Mouse (Mus musculus): ENCODE results near the gene Ccr4. TPM values are rescaled to one million over a fixed set of nuclear protein-coding genes. Genes with fewer than 3 reads are reported as not detected.

Gene Ccr4
- under 1 TPM in 1 of 26 experiments, not detected in 25; 0.37 TPM for total RNA-seq (2018; cell fraction: chromatin; rRNA removed)
- not detected for total RNA-seq (2018; cell fraction: cytosol; rRNA removed)
- not detected for total RNA-seq (2018; cell fraction: nucleus; rRNA removed)
- polyA plus RNA-seq (2018) = not detected in 3 replicates

GRCm38 (mm10) chr9:114504816-114505215 is at the start of gene Ccr4:
Gene Ccr4, minus strand, starts transcription at chr9:114504916.
- Histone ChIP-seq H3K4me3 (ENCODE audit: inconsistent target) (no peak within 1 kb of the TSS), H3K79me2 (ENCODE audit: inconsistent target) (no peaks in the 10 kb centered on the region), H3K27ac (no peak within 1 kb of the TSS), H3K36me3 (ENCODE audit: inconsistent target) (no peaks in the 10 kb centered on the region)
- WGBS (ENCODE audit: missing documents) = 92% methylated on average over 9 of the region's 9 CpGs

DNA sequence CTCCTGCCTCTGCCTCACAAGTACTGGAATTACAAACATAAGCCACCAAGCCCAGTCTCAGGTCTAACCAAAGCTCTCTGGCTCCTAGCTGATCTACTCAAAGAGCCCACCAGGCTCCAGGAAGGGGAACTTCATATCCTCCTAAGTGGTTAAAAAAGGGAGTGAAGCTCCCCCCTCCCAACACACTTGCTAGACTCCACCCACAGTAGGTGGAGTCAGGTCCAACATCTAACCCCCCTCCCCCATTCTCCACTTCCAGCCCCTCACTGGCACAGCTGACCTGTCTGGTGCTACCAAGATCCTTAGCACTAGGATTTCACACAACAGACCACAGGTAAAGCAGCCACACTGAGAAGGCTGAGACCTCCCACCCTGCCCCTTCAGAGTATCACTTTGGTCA is 49.1 kb upstream of the Ccr4 start:
- Histone ChIP-seq H3K27ac (no peak overlapping the region), H3K36me3 (ENCODE audit: inconsistent target) (no peaks in the 10 kb centered on the region), H3K79me2 (ENCODE audit: inconsistent target) (no peaks in the 10 kb centered on the region), H3K4me3 (ENCODE audit: inconsistent target) (no peak overlapping the region)

DNA sequence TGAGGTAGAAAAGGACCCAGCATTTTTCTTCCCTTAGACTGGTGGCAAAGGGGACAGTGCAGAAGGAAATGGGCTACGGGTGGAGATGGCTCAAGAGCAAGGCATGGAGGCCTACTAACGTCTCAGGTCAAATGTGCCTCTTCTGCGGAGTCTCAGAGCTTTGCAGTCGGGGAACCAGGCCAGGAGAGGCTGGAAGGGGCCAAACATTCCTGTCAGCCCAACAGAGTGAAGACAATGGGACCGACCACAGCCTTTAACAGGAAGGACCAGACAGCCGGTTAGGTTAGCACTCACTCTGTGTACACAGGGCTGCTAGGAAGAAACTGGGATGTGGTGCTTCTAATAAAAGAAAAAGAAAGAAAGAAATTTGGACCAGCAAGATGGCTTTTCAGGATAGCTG is 45.3 kb upstream of the Ccr4 start:
- no peak overlapping the region for H3K27ac ChIP-seq
- 88% methylated on average over 6 of the region's 6 CpGs for WGBS (ENCODE audit: missing documents)
- H3K79me2 ChIP-seq (ENCODE audit: inconsistent target) = no peaks in the 10 kb centered on the region
- H3K36me3 ChIP-seq (ENCODE audit: inconsistent target) = no peaks in the 10 kb centered on the region
- H3K4me3 ChIP-seq (ENCODE audit: inconsistent target) = no peak overlapping the region

- Histone ChIP-seq H3K79me2 (ENCODE audit: inconsistent target) (no peaks in the 10 kb centered on the region), H3K27ac (no peak overlapping the region), H3K4me3 (ENCODE audit: inconsistent target) (no peak overlapping the region), H3K36me3 (ENCODE audit: inconsistent target) (no peaks in the 10 kb centered on the region)
- 96% methylated on average over 5 of the region's 5 CpGs for WGBS (ENCODE audit: missing documents)
These were observed 44.4 kb upstream of the Ccr4 start for GRCm38 (mm10) chr9:114549117-114549516.

GRCm38 (mm10) chr9:114548496-114548895 is 43.8 kb upstream of the Ccr4 start:
- 60% methylated on average over 4 of the region's 4 CpGs for WGBS (ENCODE audit: missing documents)
- Histone ChIP-seq H3K79me2 (ENCODE audit: inconsistent target) (no peaks in the 10 kb centered on the region), H3K27ac (no peak overlapping the region)

GRCm38 (mm10) chr9:114547643-114548077 is 42.9 kb upstream of the Ccr4 start:
- 93% methylated on average over 6 of the region's 6 CpGs for WGBS (ENCODE audit: missing documents)
- H3K79me2 ChIP-seq (ENCODE audit: inconsistent target) = no peaks in the 10 kb centered on the region
- H3K27ac ChIP-seq = no peak overlapping the region

More at GRCm38 (mm10) chr9:114548496-114548895, 43.8 kb upstream of the Ccr4 start:
- Histone ChIP-seq H3K36me3 (ENCODE audit: inconsistent target) (no peaks in the 10 kb centered on the region), H3K4me3 (ENCODE audit: inconsistent target) (no peak overlapping the region)

GRCm38 (mm10) chr9:114546765-114547164 is 42.0 kb upstream of the Ccr4 start:
- no peaks in the 10 kb centered on the region for H3K36me3 ChIP-seq (ENCODE audit: inconsistent target)
- no peak overlapping the region for H3K27ac ChIP-seq
- WGBS (ENCODE audit: missing documents) = 33% methylated on average over 12 of the region's 12 CpGs
- H3K79me2 ChIP-seq (ENCODE audit: inconsistent target) = no peaks in the 10 kb centered on the region
- no peak overlapping the region for H3K4me3 ChIP-seq (ENCODE audit: inconsistent target)

More at GRCm38 (mm10) chr9:114547643-114548077, 42.9 kb upstream of the Ccr4 start:
- Histone ChIP-seq H3K4me3 (ENCODE audit: inconsistent target) (no peak overlapping the region), H3K36me3 (ENCODE audit: inconsistent target) (no peaks in the 10 kb centered on the region)

- Histone ChIP-seq H3K36me3 (ENCODE audit: inconsistent target) (no peaks in the 10 kb centered on the region), H3K79me2 (ENCODE audit: inconsistent target) (no peaks in the 10 kb centered on the region), H3K27ac (no peak overlapping the region), H3K4me3 (ENCODE audit: inconsistent target) (no peak overlapping the region)
- 70% methylated on average over 8 of the region's 9 CpGs for WGBS (ENCODE audit: missing documents)
These were observed 40.2 kb upstream of the Ccr4 start for GRCm38 (mm10) chr9:114544754-114545393.

- no peaks in the 10 kb centered on the region for H3K79me2 ChIP-seq (ENCODE audit: inconsistent target)
- no peak overlapping the region for H3K27ac ChIP-seq
- H3K36me3 ChIP-seq (ENCODE audit: inconsistent target) = no peaks in the 10 kb centered on the region
- WGBS (ENCODE audit: missing documents) = 62% methylated on average over 17 of the region's 17 CpGs
- H3K4me3 ChIP-seq (ENCODE audit: inconsistent target) = no peak overlapping the region
These were observed 39.4 kb upstream of the Ccr4 start for GRCm38 (mm10) chr9:114543882-114544753.

DNA sequence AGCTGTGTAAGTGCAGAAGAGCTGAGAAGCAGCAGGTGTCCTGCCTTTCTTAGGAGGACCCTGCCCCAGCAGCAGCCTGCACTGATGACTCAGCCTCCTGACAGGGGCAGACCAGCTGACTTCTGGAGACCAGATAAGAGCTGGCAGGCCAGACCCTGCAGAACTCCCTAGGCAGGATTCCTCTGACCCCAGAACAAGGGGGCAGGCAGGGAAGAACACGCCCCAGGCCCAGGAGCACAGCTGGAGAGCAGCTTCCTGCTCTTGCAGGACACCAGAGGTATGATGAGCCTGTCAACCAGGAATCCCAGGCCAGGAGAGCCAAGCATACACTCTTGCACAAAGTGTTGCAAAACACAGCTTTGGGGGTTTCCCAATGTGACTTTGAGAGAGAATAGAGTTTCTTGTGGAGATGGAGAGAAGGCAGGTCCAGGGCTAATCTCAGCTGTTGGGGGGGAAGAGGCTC is 36.6 kb upstream of the Ccr4 start:
- no peak overlapping the region for H3K4me3 ChIP-seq (ENCODE audit: inconsistent target)
- no peaks in the 10 kb centered on the region for H3K79me2 ChIP-seq (ENCODE audit: inconsistent target)
- H3K27ac ChIP-seq = no peak overlapping the region
- WGBS (ENCODE audit: missing documents) = 29% methylated on average over 1 of the region's 1 CpGs
- no peaks in the 10 kb centered on the region for H3K36me3 ChIP-seq (ENCODE audit: inconsistent target)

DNA sequence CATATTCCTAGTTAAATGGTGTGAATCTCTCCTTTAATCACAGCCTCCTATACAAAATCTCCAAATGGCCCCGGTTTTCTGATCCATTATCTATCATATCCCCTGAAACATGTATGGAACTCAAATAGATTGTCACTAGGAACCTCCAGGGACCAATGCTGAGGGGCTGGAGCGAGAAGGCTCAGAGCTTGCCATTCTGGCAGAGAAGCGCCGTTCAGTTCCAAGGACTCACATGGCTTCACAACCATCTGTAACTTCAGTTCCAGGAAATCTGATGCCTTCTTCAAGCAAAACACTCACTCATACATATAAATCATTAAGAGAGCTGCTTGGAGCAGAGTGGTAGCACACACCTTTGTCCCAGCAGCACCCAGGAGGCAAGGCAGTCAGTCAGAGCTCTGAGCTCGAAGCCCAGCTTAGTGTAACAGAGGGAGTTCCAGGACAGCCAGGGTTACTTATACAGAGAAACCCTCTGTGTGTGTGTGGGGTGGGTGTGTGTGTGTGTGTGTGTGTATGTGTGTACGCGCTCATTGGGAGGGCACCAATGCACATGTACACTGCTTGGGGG is 34.4 kb upstream of the Ccr4 start:
- H3K4me3 ChIP-seq (ENCODE audit: inconsistent target) = no peak overlapping the region
- no peak overlapping the region for H3K27ac ChIP-seq
- WGBS (ENCODE audit: missing documents) = 93% methylated on average over 6 of the region's 7 CpGs
- no peaks in the 10 kb centered on the region for H3K79me2 ChIP-seq (ENCODE audit: inconsistent target)
- H3K36me3 ChIP-seq (ENCODE audit: inconsistent target) = no peaks in the 10 kb centered on the region

- H3K27ac ChIP-seq = no peak overlapping the region
- no peaks in the 10 kb centered on the region for H3K79me2 ChIP-seq (ENCODE audit: inconsistent target)
- no peaks in the 10 kb centered on the region for H3K36me3 ChIP-seq (ENCODE audit: inconsistent target)
- no peak overlapping the region for H3K4me3 ChIP-seq (ENCODE audit: inconsistent target)
- WGBS (ENCODE audit: missing documents) = 92% methylated on average over 2 of the region's 2 CpGs
These were observed 31.9 kb upstream of the Ccr4 start for GRCm38 (mm10) chr9:114536628-114537027.

DNA sequence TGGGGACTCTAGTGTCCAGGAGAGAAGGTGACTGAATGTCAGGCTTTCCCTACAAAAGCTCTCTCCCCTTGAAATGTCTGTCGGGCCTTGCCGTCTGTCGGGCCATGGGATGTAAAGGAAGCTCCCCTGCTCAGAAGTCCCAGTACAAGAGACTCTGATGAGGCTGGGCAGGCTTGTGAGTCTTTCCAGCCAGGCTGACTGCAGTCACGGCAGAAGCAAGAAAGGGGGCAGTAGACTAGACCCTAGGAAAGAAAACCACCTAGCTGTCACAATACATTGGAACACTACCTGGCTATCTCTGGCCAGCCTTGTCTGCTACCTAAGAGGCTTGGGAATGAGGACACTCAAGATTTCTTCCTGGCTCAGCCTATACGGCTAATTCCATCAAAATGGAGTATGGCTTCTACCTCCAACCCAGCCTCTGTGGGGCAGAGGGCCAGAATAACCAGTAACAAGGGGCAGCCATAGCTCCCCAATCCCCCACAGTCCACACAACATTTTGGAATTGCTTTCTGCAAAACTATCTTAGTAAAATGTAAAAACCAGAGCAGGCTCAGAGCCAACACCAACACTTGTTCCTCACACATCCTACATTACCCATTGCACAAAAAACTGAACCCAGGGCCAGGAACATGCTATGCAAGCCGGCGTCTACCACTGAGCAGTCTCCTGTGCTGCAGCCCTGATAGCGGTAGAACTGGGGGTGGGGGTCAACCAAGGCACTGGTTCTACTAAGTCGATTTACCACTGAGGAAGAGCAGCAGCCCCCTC is 30.2 kb upstream of the Ccr4 start:
- H3K4me3 ChIP-seq (ENCODE audit: inconsistent target) = no peak overlapping the region
- no peaks in the 10 kb centered on the region for H3K79me2 ChIP-seq (ENCODE audit: inconsistent target)
- 85% methylated on average over 9 of the region's 9 CpGs for WGBS (ENCODE audit: missing documents)
- no peak overlapping the region for H3K27ac ChIP-seq
- H3K36me3 ChIP-seq (ENCODE audit: inconsistent target) = no peaks in the 10 kb centered on the region

DNA sequence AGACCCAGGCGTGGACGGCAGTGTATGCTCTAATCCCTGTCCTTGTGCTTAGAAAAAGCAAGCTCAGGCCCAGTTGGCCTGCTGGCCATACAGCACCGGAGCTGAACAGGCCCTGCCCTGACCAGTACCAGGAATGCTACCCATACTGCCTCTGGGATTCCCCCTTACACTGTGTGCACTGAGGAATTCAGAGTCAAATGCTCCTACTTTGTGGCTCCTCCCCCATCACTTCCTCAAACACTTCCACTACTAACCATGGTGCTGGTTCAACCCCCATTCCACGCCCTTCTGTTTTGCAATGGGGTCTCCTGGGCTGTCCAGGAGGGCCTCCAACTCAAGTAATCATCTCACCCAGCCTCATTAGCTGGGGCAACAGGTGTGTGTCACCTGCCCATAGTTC is 29.1 kb upstream of the Ccr4 start:
- 67% methylated on average over 4 of the region's 4 CpGs for WGBS (ENCODE audit: missing documents)
- Histone ChIP-seq H3K27ac (no peak overlapping the region), H3K36me3 (ENCODE audit: inconsistent target) (no peaks in the 10 kb centered on the region), H3K79me2 (ENCODE audit: inconsistent target) (no peaks in the 10 kb centered on the region), H3K4me3 (ENCODE audit: inconsistent target) (no peak overlapping the region)

All from macrophage (primary cell).